Mouse (Mus musculus): ENCODE results near the gene Trim3.

DNA sequence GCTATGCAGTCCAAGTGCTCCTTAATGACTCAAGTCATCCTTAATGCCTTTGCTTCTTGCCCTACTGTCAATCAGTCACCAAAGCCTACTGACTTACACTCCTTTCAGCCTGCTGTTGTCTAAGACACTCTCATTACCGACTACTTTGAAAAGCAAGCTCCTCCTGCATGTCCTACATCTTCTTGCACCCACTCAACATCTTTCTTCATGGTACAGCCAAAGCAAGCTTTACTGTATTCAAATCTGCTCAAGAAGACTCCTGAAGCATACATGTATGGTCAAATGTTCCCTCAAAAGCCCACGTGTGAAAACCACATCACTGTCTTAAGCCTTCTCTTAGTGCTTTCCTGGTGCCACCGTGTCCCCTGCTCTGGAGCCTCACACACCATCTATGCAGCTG, 70.0 kb downstream of the Trim3 start:
- TF ChIP-seq CTCF (IDR thresholded peaks at IDR 0.05; ENCODE audit: low read depth, low read length): no peak
- TF ChIP-seq POLR2A (IDR thresholded peaks at IDR 0.05; ENCODE audit: insufficient read depth, low read length): no peak
- no peak for TF ChIP-seq EP300 (IDR thresholded peaks at IDR 0.05; ENCODE audit: insufficient read depth, low read depth, low read length)

All from ES-Bruce4 (cell line).